Mouse (Mus musculus) megakaryocyte progenitor cell, adult 5-6 weeks (primary cell): ENCODE results near the gene Wdr11. TPM values are rescaled to one million over a fixed set of nuclear protein-coding genes. Genes with fewer than 3 reads are reported as not detected.
A peak's percentile ranks its signal among the peaks of the same experiment; 100 is the strongest.

Source experiments
- ATAC-seq: replicated peaks from 2 replicates; pipeline ENCODE4 v1.8.0; 2016; ENCODE audit warnings: mild to moderate bottlenecking, moderate TSS enrichment, inconsistent platforms; ENCODE audit not compliant: poor library complexity
- total RNA-seq, 2 experiments: library from RNA; stranded (forward) in 1 of 2; stranded (reverse) in 1 of 2; fragments of 157-497, 149-512 nt in 1 of 2; fragments of 200-1000 nt in 1 of 2; gene quantifications; 2 replicates each; pipeline versions ENCODE4 v1.2.3 to v1.2.4; 2015 to 2017

Gene Wdr11
- total RNA-seq (2015) (30.5 and 39.8 TPM in 2 replicates), total RNA-seq (2017) (20.2 and 27.0 TPM in 2 replicates)

DNA sequence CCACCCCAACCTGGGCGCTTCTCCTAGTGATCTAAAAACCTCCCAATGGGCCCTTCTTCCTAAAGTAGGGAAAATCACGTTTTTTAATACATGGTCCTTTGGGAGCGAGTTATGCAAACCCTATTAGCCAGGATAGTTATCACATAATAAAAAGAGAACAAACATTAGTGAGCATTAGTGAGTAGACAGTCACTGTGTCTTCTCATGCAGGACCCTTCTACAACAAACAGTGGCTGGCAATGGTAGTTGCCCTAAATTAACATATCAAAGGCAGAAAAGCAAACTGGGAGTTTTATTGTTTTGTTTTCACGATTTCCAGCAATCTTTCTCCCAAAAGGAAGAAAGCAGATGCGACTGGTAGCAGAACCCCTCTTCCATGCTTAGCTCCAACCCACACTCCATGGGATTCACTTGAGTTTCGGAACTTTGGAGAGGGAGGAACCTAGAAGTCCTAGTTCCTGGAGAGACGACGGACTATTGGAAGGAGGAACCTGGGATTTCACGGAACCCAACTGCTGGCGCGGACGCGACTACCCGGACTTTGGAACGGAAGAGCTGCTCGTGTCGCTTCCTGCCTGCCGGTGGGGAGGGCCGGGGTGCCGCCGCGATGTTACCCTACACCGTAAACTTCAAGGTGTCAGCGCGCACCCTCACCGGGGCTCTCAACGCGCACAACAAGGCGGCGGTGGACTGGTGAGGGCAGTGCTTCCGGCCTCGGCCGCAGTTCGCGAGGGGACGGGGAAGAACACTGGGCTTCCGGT is at the start of gene Wdr11:
Wdr11 (plus strand) TSS at position 493 of the 761 bp plus-strand sequence.
- peak; percentile 93 for ATAC-seq

DNA sequence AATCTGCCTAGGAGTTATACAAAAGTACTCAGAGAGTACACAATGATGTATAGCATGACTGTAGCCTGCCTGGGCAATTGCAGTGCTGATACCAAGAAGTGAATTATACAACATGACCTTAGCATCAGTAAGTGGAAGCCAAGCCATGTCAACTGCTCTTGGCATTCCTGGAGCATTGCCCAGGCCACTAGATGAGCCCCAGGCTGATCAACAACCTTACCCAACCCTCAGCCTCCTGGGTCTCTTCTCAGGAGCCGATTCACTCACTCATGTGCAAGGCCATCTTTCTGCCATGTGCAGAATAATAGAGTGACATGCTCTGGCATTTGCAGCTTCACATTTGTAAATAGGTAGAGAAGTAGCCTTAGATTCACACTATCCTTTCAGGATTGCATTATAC is 24.1 kb upstream of the Wdr11 start:
- ATAC-seq, result no peak

GRCm38 (mm10) chr7:129568338-129568737 is 23.3 kb upstream of the Wdr11 start:
- no peak for ATAC-seq

DNA sequence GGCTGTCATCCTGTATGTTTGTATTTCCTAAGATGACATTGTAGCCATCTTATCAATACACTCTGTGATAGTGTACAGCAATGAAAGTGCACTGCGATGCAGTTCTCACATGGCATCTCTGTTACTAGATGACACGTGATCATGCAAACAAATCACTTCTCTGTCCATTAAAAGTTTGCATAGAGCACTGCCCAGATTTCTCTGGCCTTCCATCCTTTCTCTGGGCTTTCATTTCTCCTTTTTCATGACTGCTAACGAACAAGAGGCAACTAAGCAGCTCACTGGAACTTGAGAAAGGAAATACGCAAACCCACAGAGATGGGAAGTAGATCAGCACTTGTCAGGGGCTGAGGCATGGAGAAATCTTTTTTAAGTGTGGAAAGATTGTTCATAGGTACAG is 17.2 kb upstream of the Wdr11 start:
- ATAC-seq, result peak; percentile 91

DNA sequence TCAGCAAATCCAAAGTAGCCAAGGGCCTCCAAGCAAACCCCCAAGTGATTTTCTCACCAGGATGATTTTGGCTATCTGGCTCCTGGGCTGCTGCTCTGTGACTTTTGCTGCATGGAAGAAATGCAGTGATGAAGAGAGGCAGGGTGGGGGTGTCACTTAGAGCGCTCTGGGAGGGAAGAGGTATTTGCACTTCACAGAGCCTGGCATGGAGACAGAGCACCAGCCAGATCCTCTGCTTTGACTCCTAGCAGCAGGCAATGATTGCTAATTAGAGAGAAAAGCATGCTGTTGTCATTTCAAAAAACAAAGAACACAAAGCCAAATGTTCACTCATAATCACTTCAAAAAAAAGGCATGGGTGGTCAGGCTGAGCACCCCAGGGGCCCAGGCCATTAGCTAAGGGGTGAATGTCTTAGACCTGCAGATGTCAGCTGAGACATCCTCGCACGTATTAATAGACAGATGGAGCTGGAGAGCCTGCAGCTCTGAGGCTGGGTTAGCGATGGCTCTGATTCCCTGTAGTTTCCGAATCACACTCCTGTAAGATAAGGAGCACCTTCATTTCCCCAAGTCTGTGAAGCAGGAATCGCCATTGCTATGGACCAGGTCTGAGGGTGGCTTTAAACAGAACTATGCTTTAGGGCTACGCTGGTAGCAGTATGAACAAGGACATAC is 16.4 kb upstream of the Wdr11 start:
- ATAC-seq, result no peak

DNA sequence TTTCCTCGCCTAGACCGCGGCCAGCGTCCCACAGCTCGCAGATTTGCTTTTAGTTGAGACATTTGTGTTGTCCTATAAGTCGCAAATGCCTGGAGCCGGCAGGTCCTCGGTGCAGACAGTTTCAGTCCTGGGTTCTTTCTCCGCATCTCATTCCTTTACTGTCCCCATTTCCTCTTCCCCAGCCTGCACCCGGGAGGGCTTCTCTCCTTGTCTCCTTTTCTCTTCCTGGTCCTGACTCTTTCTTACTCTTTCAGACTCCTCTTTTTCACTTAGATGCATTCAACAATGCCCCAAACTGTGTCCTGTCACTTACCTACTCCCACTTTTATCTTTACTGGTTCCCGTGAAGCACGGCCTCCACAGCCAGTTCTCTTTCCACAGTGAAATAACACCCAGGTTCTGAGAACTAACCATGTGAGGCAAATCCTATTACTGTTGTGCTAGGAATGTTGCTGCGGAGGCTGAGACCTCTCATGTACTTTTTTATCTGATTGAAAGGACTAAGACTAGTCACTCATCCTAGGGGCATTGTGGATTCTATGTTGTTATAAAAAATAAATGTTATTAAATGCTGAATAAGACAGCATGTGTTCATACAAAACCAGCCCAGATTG is 576 bp downstream of the Wdr11 start:
- ATAC-seq, result peak; percentile 49

DNA sequence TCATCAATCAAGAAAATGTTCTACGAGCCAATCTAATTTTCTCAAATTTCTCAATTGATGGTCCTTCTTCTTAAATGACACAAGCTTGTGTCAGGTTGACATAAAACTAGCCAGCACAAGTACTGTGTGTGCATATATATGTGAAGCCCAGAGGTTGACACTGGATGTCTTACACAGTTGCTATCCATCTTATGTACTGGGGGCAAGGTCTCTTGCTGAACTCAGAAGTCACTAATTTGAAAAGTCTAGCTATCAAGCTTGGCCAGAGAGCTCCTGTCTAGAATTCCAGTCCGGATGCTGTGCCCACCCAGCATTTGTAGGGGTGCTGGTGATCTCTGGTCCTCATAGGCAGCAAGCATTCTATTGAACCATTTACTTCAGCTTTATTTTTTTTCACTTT is 5.5 kb downstream of the Wdr11 start:
- no peak for ATAC-seq

DNA sequence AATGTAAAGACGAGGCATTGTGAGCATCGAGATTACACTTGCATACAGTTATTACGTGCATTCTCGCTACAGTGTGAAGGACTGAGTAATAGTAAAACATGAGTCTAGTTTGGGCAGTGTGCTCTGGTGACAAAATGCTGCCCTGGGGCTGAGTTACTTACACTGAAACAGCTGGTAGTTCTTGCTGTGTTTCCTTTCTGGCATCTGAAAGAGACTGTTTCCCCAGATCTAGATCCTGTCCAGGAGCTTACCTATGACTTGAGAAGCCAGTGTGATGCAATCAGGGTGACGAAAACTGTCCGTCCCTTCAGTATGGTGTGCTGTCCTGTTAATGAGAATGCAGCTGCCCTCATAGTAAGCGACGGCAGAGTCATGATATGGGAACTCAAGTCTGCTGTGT is 14.6 kb downstream of the Wdr11 start:
- ATAC-seq, result no peak

DNA sequence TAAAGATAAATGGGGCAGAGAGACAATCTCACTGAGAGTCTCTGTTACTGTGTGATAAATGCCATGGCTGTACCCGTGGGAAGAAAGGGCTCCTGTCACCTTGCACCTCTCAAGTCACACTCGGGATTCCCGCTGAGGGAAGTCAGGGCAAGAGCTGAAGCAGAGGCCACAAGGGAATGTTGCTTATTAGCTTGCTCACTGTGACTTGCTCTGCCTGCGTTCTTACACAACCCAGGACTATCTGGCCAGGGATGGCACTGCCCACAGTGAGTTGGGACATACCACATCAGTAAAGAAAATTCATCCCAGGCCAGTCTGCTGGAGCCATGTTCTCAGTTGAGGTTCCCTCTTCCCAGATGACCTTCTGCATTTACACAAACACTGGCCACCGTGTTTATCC is 29.5 kb downstream of the Wdr11 start:
- no peak for ATAC-seq

DNA sequence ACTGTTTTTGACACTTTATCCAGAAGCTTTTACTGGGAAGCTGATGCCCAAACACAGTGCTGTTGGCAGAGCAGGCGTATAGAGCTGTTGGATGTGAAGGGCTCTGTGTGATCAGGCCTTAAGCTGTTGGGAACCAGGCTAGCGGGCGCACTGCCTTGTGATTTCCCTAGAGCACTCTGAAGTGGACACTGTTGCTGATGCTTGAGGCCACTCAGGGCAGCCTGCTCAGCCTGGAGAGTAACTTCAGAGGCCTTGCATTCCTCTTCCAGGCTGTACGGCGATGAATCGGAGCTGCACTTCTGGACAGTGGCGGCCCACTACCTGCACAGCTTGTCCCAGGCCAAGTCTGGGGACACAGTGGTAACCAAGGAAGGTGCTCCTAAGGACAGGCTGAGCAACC is 38.7 kb downstream of the Wdr11 start:
- ATAC-seq, result no peak

GRCm38 (mm10) chr7:129631453-129631852 is 39.8 kb downstream of the Wdr11 start:
- no peak for ATAC-seq

DNA sequence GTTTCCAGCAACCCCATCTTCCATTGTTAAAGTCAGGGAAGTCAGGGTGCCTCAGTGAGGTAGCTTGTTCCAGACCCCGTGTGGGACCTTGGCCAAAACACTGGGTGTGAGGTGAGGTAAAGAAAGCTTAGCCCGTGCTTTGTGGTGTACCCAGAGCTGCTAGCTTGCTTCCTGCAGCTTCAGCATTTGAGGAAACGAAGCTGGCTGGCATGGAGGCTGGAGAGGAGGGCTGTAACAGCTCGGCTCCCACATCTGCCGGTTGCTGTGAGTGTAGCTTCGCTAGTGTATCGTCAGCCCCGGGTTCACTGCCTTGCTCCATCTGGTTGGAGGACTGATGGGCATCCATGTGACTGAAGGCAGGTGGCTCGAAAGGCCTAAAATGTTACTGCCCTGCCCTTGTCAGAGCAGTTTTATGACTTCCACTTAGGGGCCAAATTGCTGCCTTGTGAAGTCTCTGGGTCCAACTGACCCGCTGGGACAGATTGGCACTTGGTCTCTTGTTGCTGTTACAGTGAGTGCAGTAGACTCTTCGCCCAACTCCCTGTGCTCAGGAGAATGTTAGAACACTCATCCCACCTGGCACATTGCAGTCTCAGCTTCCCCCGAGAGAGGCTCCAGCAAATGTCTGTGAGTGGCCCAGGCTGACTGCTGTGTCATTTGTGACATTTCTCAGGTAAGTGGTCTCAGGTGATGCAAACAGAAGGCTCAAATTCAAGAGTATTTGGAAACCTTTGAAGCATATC is 44.4 kb downstream of the Wdr11 start:
- ATAC-seq, result peak; percentile 58

DNA sequence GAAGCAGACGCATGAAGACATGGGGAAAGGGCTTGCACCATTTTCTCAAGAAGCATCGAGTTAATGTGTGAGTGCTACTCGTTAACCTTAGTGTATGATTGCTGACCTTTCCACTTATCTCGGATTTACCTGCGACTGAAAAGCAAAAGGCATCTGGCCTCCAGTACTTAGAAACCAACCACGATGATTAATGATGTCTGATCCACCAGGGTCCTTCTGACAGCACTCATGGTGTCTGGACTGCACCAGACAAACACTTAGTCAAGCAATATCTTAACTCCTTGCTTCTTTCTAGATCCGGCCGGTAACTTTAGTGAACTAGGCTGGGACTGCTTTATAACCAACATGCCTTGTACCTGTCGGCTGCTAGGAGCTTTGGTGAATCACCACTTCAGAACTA is 45.3 kb downstream of the Wdr11 start:
- no peak for ATAC-seq

- no peak for ATAC-seq
Observed at GRCm38 (mm10) chr7:129637906-129638475, 46.3 kb downstream of the Wdr11 start.

DNA sequence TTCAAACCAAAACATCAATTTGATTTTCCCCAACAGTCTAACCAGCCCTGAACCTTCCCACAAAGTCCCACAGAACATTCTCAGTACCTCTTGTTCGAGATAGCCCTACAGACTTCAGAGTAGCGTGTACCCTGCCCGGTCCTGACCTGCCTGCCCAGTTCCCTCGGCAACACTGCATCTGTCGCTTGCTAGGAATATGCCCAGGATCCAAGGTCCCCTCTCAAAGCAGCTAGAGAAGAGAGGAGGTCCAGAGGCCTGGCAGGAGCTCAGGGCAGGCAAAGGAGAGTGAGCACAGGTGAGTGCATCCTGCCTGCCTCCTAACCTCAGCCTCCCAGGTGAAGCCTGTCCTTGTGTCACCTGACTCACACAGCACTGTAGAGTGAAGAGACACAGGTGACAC is 47.3 kb downstream of the Wdr11 start:
- no peak for ATAC-seq

- no peak for ATAC-seq
Observed at GRCm38 (mm10) chr7:129639833-129640232, 48.2 kb downstream of the Wdr11 start.

DNA sequence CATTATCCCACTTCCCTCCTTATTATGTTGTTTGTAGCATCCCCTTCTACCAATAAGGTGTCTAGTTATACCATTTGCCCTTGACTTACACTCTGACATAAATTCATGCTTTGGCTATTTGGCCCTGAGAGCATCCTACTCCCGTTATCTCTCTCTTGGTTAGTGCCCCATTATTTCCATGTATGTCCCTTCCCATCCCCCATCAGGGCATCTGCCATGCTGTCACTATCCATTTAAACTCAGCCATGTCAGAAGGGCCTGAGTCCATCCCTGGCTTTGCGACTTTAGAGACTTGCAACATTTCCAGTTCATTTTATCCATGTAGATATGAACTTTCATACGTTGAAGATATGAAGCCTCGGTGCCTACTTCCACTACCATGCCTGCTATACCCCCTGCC is 51.6 kb downstream of the Wdr11 start:
- no peak for ATAC-seq

GRCm38 (mm10) chr7:129647798-129648197 is 56.1 kb downstream of the Wdr11 start:
- peak; percentile 57 for ATAC-seq

DNA sequence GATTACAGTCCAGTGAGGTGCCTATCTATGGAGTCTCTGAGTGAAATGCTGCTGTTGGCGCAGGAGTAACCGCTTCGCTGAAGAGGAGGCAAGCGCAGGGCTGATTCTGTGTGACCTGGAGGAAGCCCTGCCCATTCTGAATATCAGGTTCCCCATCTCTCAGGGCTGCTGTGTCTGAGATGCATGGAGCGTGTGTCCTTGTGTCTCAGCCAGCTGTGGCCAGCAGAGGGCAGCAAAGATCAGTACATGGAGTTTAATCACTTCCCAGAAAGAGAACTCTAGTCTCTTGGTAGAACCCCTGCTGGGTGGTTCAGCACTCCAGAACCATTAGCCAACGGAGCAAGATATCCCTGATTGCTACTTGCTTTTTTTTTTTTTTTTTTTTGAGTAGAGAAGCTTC is 57.3 kb downstream of the Wdr11 start:
- ATAC-seq, result peak; percentile 89

DNA sequence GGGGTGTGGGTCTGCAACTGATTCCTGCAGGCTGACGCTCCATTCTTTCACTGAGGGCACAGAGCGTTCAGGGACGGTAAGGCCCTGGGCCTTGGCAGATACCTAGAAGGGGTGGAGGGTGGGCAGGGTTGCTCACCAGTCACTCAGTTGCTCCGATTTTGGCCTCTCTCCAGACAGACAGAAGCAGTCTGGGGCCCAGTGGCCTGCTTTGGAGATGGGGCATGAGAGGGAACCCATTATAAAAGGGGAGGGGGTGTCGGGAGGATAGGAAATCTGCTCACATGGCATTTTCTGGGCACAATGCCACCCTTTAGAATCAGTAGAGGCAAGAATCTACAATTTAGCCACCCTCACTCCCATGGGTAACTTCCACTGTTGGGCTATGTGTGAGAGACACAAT is 59.1 kb downstream of the Wdr11 start:
- no peak for ATAC-seq

- ATAC-seq, result no peak
Observed at GRCm38 (mm10) chr7:129651781-129652180, 60.1 kb downstream of the Wdr11 start.
